Mouse (Mus musculus) cerebellum, adult 11 months (tissue): ENCODE measurements around the gene Alpl.

Source experiments
- DNase-seq: peaks from one replicate; pipeline ENCODE4 v3.0.0; 2022

Gene Alpl

DNA sequence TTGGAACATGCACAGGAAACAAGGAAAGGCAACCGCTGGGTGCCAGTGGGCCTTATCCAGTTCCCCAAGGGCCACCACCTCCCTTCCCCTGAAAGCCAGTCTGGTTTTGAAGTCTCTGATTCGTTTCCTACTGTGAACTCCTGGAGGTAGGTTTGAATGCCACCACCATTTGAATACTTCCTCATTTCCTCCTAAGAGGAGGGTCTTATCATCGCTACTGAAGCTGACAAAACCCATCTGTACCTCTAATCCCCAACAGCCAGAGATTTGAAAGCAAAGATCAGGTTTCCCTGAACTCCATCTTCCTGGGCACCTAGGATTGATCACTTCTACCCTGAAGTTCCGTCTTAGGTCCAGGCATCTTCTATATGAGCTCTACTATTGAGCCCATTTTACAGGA is 854 bp upstream of the Alpl start:
- DNase-seq, result no peak

GRCm38 (mm10) chr4:137794178-137794900 is 1.8 kb downstream of the Alpl start:
- no peak for DNase-seq

DNA sequence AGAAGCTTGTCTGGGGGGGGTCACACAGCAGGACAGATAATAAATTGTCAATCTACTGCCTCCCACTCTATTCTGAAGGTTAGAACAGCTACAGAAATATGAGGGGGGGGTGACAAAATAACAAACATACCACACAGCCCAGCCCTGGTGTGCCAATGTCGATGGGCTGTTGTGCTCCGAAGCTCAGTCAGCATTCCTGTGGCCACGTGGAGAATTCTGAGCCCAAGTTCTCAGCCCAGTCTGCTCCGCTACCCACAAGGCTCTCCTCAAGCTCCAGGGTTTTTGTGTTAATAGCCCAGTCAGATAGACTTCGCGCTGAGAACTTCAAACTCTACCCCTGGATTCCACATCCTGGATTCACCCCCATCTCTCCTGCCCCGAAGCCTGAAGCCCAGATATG is 2.6 kb downstream of the Alpl start:
- DNase-seq, result no peak

DNA sequence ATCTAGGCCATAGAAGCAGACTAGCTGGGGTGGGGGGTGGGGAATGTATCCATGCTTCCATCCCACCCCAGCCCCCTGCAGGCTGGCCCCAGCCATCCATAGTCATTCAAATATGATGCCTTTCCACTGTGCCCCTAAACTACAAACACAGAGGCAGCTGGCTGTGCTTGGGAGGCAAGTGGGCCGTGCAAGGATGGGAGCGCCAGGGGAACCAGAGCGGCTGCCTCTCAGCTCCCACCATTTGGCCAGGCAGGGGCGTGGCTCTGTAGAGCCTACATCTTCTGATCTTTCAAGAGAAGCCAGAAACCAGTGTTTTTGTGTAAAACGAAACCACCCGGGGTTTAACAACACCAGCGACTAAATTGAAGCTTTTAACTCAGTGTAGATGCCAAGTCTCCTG is 4.7 kb downstream of the Alpl start:
- DNase-seq, result no peak

GRCm38 (mm10) chr4:137790981-137791380 is 5.2 kb downstream of the Alpl start:
- DNase-seq, result no peak

DNA sequence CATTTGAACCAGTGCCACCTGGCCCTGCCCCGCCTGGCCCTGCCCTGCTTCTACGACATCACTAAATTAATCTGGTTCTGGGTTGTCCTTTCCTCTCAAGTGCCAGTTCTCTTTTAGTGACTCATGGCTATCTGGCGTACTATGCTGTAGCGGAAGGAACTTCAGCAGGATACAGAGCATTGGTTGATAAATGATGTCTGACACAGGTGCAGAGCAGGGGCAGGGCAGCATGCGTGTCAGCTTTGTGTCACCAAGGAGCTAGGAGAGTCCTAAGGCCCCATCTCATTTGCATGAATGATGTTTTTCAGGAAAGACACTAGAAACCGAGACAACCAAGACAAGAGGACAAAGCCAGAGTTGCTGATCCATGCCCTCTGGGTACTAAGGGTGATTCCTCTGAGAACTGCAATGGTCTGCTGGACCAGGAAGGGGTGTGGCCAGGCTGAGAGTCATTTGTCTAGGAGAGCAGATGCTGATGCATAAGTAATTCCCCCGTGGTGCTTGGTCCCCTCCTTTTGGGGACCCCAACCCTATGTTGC is 7.6 kb downstream of the Alpl start:
- no peak for DNase-seq

- no peak for DNase-seq
These were observed 8.4 kb downstream of the Alpl start for GRCm38 (mm10) chr4:137787589-137788289.

DNA sequence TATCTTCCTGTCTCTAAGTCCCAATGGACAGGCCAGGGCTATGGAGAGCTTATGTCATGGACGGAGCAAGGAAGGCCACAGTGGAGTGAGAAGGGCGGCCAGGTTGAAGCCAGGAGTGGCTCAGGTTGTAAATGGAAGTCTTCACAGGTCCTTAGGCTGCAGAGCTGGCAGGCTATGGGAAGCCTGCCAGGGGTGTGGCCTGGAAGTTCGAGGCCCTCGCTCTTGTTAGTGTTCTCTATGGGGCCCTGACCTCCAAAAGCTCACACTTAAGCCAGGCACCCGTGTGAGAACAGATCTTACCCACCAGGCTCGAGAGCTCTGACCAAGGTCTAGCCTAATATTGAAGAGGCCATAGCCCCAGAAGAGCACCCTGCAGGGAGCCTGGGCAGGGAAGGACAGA is 9.7 kb downstream of the Alpl start:
- no peak for DNase-seq

- DNase-seq, result no peak
These were observed 10.9 kb downstream of the Alpl start for GRCm38 (mm10) chr4:137785270-137785669.

- DNase-seq, result no peak
These were observed 11.4 kb downstream of the Alpl start for GRCm38 (mm10) chr4:137784741-137785140.

- DNase-seq, result peak; percentile 32
These were observed 12.5 kb downstream of the Alpl start for GRCm38 (mm10) chr4:137783541-137784191.

DNA sequence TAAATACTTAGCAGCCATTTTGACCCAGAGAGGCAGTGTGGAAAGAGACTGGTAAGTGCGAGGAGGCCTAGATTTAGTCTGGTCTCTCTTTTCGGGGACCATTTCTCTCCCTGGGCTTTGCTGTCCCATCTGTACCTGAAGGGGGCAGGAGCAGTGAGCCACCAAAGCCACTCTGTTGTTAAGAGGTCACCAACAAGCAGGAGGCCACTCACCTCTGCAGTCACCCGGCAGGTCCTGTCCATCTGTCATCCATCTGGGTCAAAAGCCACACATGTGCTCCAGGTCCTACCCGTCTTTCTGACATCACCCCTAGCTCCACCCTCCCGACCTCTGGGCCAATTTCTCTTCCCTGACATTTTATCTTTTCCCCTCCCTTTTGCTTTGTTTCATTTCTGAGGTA is 14.2 kb downstream of the Alpl start:
- no peak for DNase-seq

DNA sequence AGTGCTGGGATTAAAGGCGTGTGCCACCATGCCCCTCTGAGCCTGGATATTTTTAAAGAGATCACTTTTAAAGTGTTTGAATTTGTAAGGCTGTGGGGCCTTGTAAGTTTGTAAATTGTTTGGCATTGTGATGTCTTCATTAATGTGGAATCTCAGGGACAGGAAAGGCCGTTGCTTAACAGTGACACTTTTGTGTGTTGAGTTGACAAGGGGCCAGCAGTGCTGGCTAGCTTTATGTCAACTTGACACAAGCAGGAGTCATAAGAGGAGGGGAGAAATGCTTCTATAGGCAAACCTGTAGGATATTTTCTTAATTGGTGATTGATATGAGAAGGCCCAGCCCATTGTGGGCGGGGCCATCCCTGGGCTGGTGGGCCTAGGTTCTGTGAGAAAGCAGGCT is 15.2 kb downstream of the Alpl start:
- no peak for DNase-seq

- DNase-seq, result no peak
These were observed 17.6 kb downstream of the Alpl start for GRCm38 (mm10) chr4:137778397-137779184.

DNA sequence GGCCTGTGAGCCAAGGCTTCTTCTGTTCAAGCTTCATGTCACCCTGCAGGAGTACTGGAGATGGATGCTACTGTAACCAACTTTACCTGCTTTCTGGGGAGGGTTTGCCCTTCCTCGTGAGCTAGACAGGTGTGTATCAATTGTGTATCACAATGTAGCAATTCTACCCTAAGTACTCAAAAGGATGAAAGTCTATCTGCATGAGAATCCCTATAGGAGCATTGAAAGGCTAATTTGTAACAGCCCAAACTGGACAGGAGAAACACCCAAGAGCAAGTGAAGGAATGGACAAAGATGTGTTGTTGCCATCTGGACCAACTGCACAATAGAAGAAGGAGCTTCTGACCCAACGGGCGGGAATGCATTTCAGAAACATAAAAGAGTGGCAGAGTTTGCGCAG is 18.3 kb downstream of the Alpl start:
- DNase-seq, result no peak

DNA sequence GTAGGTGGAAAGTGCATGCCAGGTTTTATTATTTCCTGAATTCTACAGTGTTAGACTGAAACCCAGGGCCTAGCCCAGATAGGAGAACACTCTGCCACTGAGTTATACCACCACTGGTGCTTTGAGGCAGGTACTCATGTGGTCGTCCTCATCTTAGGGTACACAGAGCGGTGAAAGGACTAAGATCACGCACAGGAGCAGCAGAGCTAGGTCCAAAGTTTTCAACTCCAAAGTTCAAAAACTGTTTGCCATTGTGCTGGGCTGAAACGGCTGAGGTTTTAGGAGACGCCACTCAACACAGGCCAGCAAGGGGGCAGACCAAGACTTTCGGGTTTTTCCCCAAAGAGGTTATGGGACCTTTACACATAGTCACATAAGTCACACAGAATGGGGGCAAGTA is 21.7 kb downstream of the Alpl start:
- DNase-seq, result no peak

DNA sequence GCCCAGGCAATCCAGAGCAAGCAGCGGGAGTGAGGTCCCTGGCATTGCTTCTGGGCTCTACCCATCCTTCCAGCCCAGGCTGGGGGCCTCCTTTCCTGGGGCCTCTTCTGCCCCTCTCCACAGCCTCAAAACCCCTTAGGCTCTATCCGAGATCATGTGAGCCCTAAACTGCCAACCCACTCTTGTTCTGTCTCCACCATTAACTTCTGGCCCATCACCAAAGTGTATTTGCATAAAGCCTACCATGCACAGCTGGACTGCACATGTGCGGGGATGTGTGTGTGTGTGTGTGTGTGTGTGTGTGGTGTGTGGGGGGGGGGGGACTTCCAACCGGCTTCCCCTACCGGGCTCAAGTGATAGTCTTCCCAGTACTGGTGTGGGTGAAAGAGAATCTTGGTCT is 22.2 kb downstream of the Alpl start:
- no peak for DNase-seq

DNA sequence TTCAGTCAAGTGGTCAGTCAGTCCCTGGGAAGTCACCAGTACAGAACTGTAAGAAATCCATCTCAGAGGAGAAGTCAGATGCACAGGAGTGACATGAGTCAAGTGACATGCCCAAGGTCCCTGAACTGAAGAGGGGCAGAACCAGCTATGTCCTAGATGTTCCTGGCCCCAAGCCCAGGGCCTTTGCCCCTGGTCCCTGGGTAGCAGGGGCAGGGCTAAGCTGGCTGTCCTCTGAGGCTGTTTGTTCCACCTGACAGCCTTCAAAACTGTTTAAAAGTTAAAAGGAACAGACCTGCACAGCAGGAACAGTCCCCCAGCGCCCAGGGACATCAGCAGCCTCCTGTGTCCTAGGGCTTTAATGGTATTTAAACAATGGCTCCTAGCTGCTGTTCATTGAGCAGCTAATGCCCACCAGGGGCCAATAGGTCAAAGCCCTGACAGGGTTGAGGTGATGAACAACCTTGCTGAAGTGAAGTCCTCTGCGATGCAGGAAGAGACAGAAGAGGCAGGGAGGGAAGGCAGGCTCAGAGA is 22.8 kb downstream of the Alpl start:
- DNase-seq, result no peak

DNA sequence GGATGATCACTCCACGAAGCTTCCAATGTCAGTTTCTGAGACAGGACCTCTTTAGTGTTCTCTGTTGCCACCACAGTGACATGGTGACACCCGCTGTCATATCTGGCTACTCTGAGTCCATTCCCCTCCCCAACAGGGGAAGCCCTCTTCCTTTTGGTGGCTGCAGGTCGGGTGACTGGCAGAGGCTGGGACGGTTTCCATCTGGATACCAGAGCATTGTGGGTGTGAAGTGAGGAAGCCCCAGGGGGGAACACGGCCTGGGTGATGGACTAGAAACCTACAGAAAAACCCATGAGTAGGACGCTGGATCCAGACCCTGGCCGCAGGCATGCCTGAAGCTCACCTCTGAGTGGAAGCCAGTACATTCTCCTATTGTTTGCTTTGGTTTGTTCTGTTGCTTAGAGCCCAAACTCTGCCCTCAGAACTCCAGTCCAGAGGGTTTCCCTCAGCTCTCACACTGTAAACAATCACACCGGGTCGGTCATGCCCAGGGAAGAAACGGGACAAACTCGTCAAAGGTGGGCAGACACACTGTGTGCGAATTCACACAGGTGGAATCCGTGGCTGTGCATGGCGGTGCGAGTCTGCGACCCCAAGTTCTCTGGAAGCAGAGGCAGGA is 23.6 kb downstream of the Alpl start:
- no peak for DNase-seq

GRCm38 (mm10) chr4:137771749-137772148 is 24.4 kb downstream of the Alpl start:
- no peak for DNase-seq

DNA sequence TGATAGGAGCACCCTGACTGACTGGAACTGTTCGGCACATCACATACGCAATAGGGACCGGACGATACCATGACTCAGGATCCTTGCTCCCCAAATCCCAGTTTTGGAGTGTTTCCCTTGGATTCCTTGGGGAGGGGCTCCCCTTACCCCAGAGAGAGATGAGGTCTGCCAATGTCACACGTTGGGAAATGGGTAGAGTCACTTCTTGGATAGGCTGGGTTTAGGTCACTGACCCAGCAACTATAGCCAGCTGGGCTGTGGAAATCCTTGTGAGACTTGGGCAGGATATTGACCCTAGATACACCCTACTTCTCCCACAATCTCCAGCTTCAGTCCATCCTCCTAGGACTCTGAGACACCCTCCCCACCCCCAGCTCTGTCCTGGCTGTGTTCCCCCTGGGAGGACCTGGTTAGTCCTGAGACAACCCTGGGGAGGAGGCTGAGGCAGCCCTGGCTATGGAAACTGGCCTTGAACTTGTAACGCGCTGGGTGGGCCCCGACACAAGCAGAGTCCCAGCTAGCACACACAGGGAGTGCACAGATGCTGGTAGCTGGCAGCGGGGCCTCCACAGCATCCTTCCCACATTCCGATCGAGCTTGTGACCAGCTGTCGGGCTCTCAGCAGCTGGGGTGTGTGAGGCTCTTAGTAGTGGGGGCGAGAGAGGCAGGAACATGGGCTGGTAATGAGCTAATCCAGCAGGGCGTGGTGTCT is 25.1 kb downstream of the Alpl start:
- no peak for DNase-seq

- DNase-seq, result no peak
These were observed 26.5 kb downstream of the Alpl start for GRCm38 (mm10) chr4:137769635-137770034.
